Mouse (Mus musculus) liver, embryonic 11.5 days (tissue): ENCODE data around the gene Slc6a6. TPM values are rescaled to one million over a fixed set of nuclear protein-coding genes. Genes with fewer than 3 reads are reported as not detected.
A peak's percentile ranks its signal among the peaks of the same experiment; 100 is the strongest.

Experiments
- ATAC-seq: fragments of 200-750 bp; cut with Nextera tagmentation; replicated peaks from 2 replicates; pipeline ENCODE4 v1.8.0; 2017; ENCODE audit warnings: moderate number of reproducible peaks, mild to moderate bottlenecking, moderate TSS enrichment, moderate library complexity; ENCODE audit not compliant: low FRiP score
- DNase-seq: peaks from one replicate; pipeline ENCODE4 v3.0.0-alpha.2; 2017; ENCODE audit warnings: low spot score
- H3K27ac ChIP-seq: fragments of 300-500 bp; sonication (generic); 2 replicates; pipeline ENCODE4 v1.5.1; 2014; ENCODE audit warnings: mild to moderate bottlenecking, low read depth, low read length, control low read depth
- H3K27me3 ChIP-seq: fragments of 300-500 bp; sonication (generic); replicated peaks from 2 replicates; pipeline ENCODE4 v1.6.1; 2014; ENCODE audit warnings: low read length, mixed read lengths; ENCODE audit not compliant: control insufficient read depth, insufficient read depth
- H3K36me3 ChIP-seq: fragments of 300-500 bp; sonication (generic); 2 replicates; pipeline ENCODE4 v1.6.1; 2014; ENCODE audit warnings: mild to moderate bottlenecking, low read length, moderate library complexity, mixed read lengths; ENCODE audit not compliant: control insufficient read depth, insufficient read depth
- H3K4me1 ChIP-seq: fragments of 300-500 bp; sonication (generic); replicated peaks from 2 replicates; pipeline ENCODE4 v1.6.1; 2014; ENCODE audit warnings: low read length, mixed read lengths; ENCODE audit not compliant: control insufficient read depth, insufficient read depth
- H3K4me2 ChIP-seq: fragments of 300-500 bp; sonication (generic); 2 replicates; pipeline ENCODE4 v1.6.1; 2014; ENCODE audit warnings: mild to moderate bottlenecking, control low read depth, moderate library complexity
- H3K4me3 ChIP-seq: fragments of 300-500 bp; sonication (generic); 2 replicates; pipeline ENCODE4 v1.5.1; 2014; ENCODE audit warnings: low read depth, low read length, control low read depth
- H3K9ac ChIP-seq: fragments of 300-500 bp; sonication (generic); 2 replicates; pipeline ENCODE4 v1.6.1; 2014; ENCODE audit warnings: low read depth, low read length, control low read depth
- H3K9me3 ChIP-seq: fragments of 300-500 bp; sonication (generic); 2 replicates; pipeline ENCODE4 v1.6.1; 2016; ENCODE audit warnings: low read length, inconsistent platforms, mixed read lengths; ENCODE audit not compliant: control insufficient read depth
- WGBS: fragments of 180-500 bp; shearing (Covaris S2); extraction: QIAGEN DNeasy Blood & Tissue Kit; methylation state at CpG from one replicate; pipeline ENCODE4 v1.1.7; 2014; 5-methylcytosine and 5-hydroxymethylcytosine counted together
- polyA plus RNA-seq: library from polyadenylated mRNA; unstranded; fragments of >200 nt; fragmentation: Nextera tagmentation; extraction: Ambion mirVana; gene quantifications from 2 replicates; pipeline ENCODE4 v1.2.1, GENCODE M21; 2014

Slc6a6 gene
- polyA plus RNA-seq, 1 experiment from 2014 or later = 33.2 TPM

- H3K27me3 ChIP-seq = no peaks in the 10 kb centered on the region
- peaks cover 25% of the 10 kb centered on the region for H3K4me1 ChIP-seq
- H3K27ac ChIP-seq = no peak overlapping the region
- WGBS = 65% methylated on average over 4 of the region's 4 CpGs
- no peak for ATAC-seq
- H3K4me2 ChIP-seq = no peak overlapping the region
- no peak overlapping the region for H3K4me3 ChIP-seq
- H3K9me3 ChIP-seq = no peaks in the 10 kb centered on the region
- no peak overlapping the region for H3K9ac ChIP-seq
- DNase-seq = no peak
- peaks cover 14% of the 10 kb centered on the region for H3K36me3 ChIP-seq
Observed at GRCm38 (mm10) chr6:91699482-91700200, 15.8 kb downstream of the Slc6a6 start.

- H3K9me3 ChIP-seq = no peaks in the 10 kb centered on the region
- H3K4me3 ChIP-seq = no peak overlapping the region
- no peaks in the 10 kb centered on the region for H3K27me3 ChIP-seq
- H3K4me1 ChIP-seq = peaks cover 24% of the 10 kb centered on the region
- no peak for DNase-seq
- H3K4me2 ChIP-seq = no peak overlapping the region
- H3K9ac ChIP-seq = no peak overlapping the region
- ATAC-seq = 0 out of 2 replicates have a peak, but pooled peaks have one; percentile 24
- peaks cover 16% of the 10 kb centered on the region for H3K36me3 ChIP-seq
- 80% methylated on average over 11 of the region's 11 CpGs for WGBS
- H3K27ac ChIP-seq = no peak overlapping the region
Observed at GRCm38 (mm10) chr6:91700823-91701621, 17.2 kb downstream of the Slc6a6 start.

DNA sequence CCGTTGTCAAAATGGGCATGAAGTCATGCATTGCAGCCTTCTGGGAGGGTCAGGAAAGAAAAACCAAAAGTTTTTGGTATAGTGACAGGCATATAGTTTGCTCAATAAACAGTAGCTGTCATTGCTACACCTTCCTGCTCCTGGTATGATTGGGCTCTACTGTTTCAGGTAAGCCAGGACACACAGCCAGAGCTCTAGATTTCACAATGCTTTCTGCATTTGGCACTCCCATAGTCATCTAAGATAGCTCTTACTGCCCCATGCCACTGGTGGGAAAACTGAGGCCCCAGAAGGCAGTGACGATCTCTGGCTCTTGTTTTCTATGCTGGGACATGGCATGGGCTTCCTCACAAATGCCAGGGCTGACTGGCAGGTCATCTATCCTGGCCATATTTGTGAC, 19.6 kb downstream of the Slc6a6 start:
- Histone ChIP-seq H3K36me3 (peaks cover 21% of the 10 kb centered on the region; the same call in 1 of the 2 replicates), H3K27me3 (no peaks in the 10 kb centered on the region), H3K27ac (no peak overlapping the region), H3K9ac (no peak overlapping the region), H3K4me3 (no peak overlapping the region), H3K4me2 (no peak overlapping the region), H3K4me1 (peaks cover 28% of the 10 kb centered on the region), H3K9me3 (no peaks in the 10 kb centered on the region)
- DNase-seq (no peak), ATAC-seq (no peak)
- WGBS = 85% methylated on average over 2 of the region's 2 CpGs

DNA sequence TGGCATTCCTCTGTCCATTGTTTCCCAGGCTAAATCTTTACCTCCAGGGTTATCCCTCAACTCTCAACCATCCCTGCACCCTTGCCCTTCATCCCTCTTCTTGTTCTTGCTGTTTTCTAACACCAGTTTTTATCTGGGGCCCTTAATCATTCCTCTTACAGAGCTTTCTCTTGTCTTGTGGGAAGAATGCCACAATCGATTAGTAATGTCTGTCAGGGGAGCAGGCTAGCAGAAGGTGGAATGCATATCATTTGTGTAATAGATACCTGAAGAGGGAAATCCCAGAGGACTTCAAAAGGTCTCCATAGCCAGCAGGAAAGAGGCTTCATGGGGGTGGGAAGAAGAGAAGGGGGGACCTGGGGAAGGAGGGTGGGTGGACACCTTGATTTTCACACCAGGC, 20.6 kb downstream of the Slc6a6 start:
- Histone ChIP-seq H3K27me3 (no peaks in the 10 kb centered on the region), H3K27ac (no peak overlapping the region), H3K9me3 (no peaks in the 10 kb centered on the region; the same call in 1 of the 2 replicates), H3K4me3 (no peak overlapping the region), H3K9ac (no peak overlapping the region), H3K4me1 (peaks cover 21% of the 10 kb centered on the region), H3K4me2 (no peak overlapping the region), H3K36me3 (peaks cover 21% of the 10 kb centered on the region; the same call in 1 of the 2 replicates)
- no peak for ATAC-seq
- WGBS = 79% methylated on average over 1 of the region's 1 CpGs
- no peak for DNase-seq

- 72% methylated on average over 4 of the region's 4 CpGs for WGBS
- Histone ChIP-seq H3K4me2 (0 out of 2 replicates have a peak overlapping the region, but pooled peaks have one; percentile 18), H3K4me3 (no peak overlapping the region), H3K4me1 (peaks cover 12% of the 10 kb centered on the region), H3K9ac (no peak overlapping the region), H3K27me3 (no peaks in the 10 kb centered on the region), H3K27ac (peak overlapping the region; percentile 22; the same call in 1 of the 2 replicates), H3K36me3 (peaks cover 20% of the 10 kb centered on the region; the same call in 1 of the 2 replicates), H3K9me3 (no peaks in the 10 kb centered on the region; the same call in 1 of the 2 replicates)
- no peak for ATAC-seq
- no peak for DNase-seq
Observed at GRCm38 (mm10) chr6:91705651-91706050, 21.8 kb downstream of the Slc6a6 start.

GRCm38 (mm10) chr6:91706072-91706776, 22.4 kb downstream of the Slc6a6 start:
- Histone ChIP-seq H3K27me3 (no peaks in the 10 kb centered on the region), H3K4me2 (0 out of 2 replicates have a peak overlapping the region, but pooled peaks have one; percentile 18), H3K9me3 (no peaks in the 10 kb centered on the region; the same call in 1 of the 2 replicates), H3K36me3 (peaks cover 17% of the 10 kb centered on the region; the same call in 1 of the 2 replicates), H3K27ac (peak overlapping the region; percentile 22; the same call in 1 of the 2 replicates), H3K4me3 (no peak overlapping the region), H3K9ac (no peak overlapping the region), H3K4me1 (peaks cover 12% of the 10 kb centered on the region)
- DNase-seq = no peak
- no peak for ATAC-seq
- 68% methylated on average over 13 of the region's 13 CpGs for WGBS

DNA sequence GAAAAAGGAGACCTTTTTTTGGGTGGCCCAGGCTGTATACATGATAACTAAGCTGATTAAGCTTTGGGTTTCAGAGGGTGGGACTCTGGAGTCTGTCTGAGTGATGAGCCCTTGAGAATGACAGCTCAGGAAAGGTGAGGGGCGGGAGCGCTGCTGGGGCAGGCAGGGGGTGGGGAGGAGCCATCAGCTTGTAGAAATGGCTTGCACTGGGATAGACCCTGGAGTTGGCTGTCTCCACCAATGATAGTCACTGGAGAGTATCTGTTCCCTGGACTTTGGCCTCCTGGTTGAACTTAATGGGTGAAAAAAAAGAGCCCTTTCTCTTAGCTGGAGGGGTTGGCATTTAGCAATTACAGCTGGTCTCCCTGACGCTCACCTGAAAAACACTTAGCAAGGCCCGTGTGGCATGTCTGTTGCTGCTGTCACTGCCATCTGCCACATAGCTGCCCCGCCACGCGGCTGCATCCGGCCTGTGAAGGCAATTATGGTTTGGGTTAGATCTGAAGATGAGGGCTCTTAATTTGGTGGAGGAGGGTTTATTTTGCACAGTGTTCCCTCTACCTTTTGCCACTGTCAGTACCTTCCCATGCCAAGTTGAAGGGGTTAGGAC, 23.5 kb downstream of the Slc6a6 start:
- ATAC-seq = no peak

More for the DNA sequence above, 23.5 kb downstream of the Slc6a6 start:
- Histone ChIP-seq H3K27me3 (no peaks in the 10 kb centered on the region), H3K4me2 (no peak overlapping the region), H3K9me3 (no peaks in the 10 kb centered on the region; the same call in 1 of the 2 replicates), H3K36me3 (peaks cover 21% of the 10 kb centered on the region), H3K4me3 (no peak overlapping the region), H3K27ac (no peak overlapping the region), H3K9ac (no peak overlapping the region), H3K4me1 (peaks cover 21% of the 10 kb centered on the region)
- 87% methylated on average over 8 of the region's 8 CpGs for WGBS
- DNase-seq = no peak
